Mouse (Mus musculus) CH12F3 (cell line): Measurements from ENCODE around the gene Sectm1b.

Experiments used
- in situ Hi-C: fragments of 300-500 bp; cut with MboI; formaldehyde crosslinking; loops from 2 replicates; pipeline ENCODE4 v1.14.3; 2020; ENCODE audit warnings: low sequenced_read_pairs

Sectm1b gene

GRCm38 (mm10) chr11:121038366-121039240, 24.8 kb downstream of the Sectm1b start:
- in situ Hi-C loops = no loop called here

- in situ Hi-C loops = no loop called here
These were observed 30.3 kb downstream of the Sectm1b start for GRCm38 (mm10) chr11:121033118-121033517.

- in situ Hi-C loops = no loop called here
These were observed 36.1 kb downstream of the Sectm1b start for GRCm38 (mm10) chr11:121027259-121027658.

- in situ Hi-C loops = no loop called here
These were observed 39.2 kb downstream of the Sectm1b start for GRCm38 (mm10) chr11:121024163-121024562.

- in situ Hi-C loops = no loop called here
These were observed 43.9 kb downstream of the Sectm1b start for GRCm38 (mm10) chr11:121019501-121019900.

GRCm38 (mm10) chr11:121017703-121018102, 45.7 kb downstream of the Sectm1b start:
- in situ Hi-C loops = no loop called here

GRCm38 (mm10) chr11:121015472-121015871, 47.9 kb downstream of the Sectm1b start:
- in situ Hi-C loops = no loop called here

- in situ Hi-C loops = no loop called here
These were observed 48.5 kb downstream of the Sectm1b start for GRCm38 (mm10) chr11:121014896-121015300.

GRCm38 (mm10) chr11:121013656-121014055, 49.7 kb downstream of the Sectm1b start:
- in situ Hi-C loops = no loop called here

GRCm38 (mm10) chr11:121010044-121010755, 53.2 kb downstream of the Sectm1b start:
- in situ Hi-C loops = no loop called here

- in situ Hi-C loops = no loop called here
These were observed 57.2 kb downstream of the Sectm1b start for GRCm38 (mm10) chr11:121006184-121006583.

GRCm38 (mm10) chr11:121004281-121004680, 59.1 kb downstream of the Sectm1b start:
- in situ Hi-C loops = no loop called here
